Mouse (Mus musculus) liver, postnatal 0 days (tissue): ENCODE measurements around the gene Dnajc19. TPM values are rescaled to one million over a fixed set of nuclear protein-coding genes. Genes with fewer than 3 reads are reported as not detected.

ENCODE experiments used
- ATAC-seq: fragments of 200-750 bp; cut with Nextera tagmentation; 2 replicates; pipeline ENCODE4 v1.8.0; 2017; ENCODE audit warnings: mild to moderate bottlenecking, moderate library complexity
- DNase-seq: peaks from one replicate; pipeline ENCODE4 v3.0.0-alpha.2; 2016
- H3K27ac ChIP-seq: fragments of 300-500 bp; sonication (generic); 2 replicates; pipeline ENCODE4 v1.5.1; 2014; ENCODE audit warnings: antibody characterized with exemption, moderate library complexity, mild to moderate bottlenecking, low read depth
- H3K27me3 ChIP-seq: fragments of 300-500 bp; sonication (generic); 2 replicates; pipeline ENCODE4 v1.6.1; 2014; ENCODE audit warnings: low read length, control low read depth, mixed read lengths; ENCODE audit not compliant: insufficient read depth
- H3K36me3 ChIP-seq: fragments of 300-500 bp; sonication (generic); replicated peaks from 2 replicates; pipeline ENCODE4 v1.6.1; 2014; ENCODE audit warnings: mild to moderate bottlenecking, control low read depth, low read length, moderate library complexity, mixed read lengths; ENCODE audit not compliant: insufficient read depth
- H3K4me1 ChIP-seq: fragments of 300-500 bp; sonication (generic); 2 replicates; pipeline ENCODE4 v1.6.1; 2014; ENCODE audit warnings: antibody characterized with exemption, mild to moderate bottlenecking, control low read depth; ENCODE audit not compliant: insufficient read depth
- H3K4me2 ChIP-seq: fragments of 300-500 bp; sonication (generic); 2 replicates; pipeline ENCODE4 v1.6.1; 2014; ENCODE audit warnings: low read depth, mild to moderate bottlenecking, low read length, moderate library complexity, mixed read lengths
- H3K4me3 ChIP-seq: fragments of 300-500 bp; sonication (generic); 2 replicates; pipeline ENCODE4 v1.5.1; 2014; ENCODE audit warnings: low read depth, low read length
- H3K9ac ChIP-seq: fragments of 300-500 bp; sonication (generic); replicated peaks from 2 replicates; pipeline ENCODE4 v1.6.1; 2014; ENCODE audit warnings: mild to moderate bottlenecking, moderate library complexity
- H3K9me3 ChIP-seq: fragments of 300-500 bp; sonication (generic); 2 replicates; pipeline ENCODE4 v1.6.1; 2016; ENCODE audit warnings: mild to moderate bottlenecking, control low read depth, low read length, mixed read lengths
- CTCF ChIP-seq: sonication (generic); IDR thresholded peaks from 2 replicates; pipeline ENCODE4 v1.5.1; 2016; ENCODE audit warnings: antibody characterized with exemption, low read depth
- EP300 ChIP-seq: IDR thresholded peaks from 2 replicates; pipeline ENCODE4 v1.6.1; 2016; ENCODE audit warnings: antibody characterized with exemption, low read depth, mild to moderate bottlenecking
- WGBS: fragments of 180-500 bp; shearing (Covaris S2); extraction: QIAGEN DNeasy Blood & Tissue Kit; methylation state at CpG from one replicate; pipeline ENCODE4 v1.1.7; 2014; ENCODE audit not compliant: insufficient replicate concordance; 5-methylcytosine and 5-hydroxymethylcytosine counted together
- polyA plus RNA-seq: library from polyadenylated mRNA; unstranded; fragments of >200 nt; fragmentation: Nextera tagmentation; extraction: Ambion mirVana; gene quantifications from 2 replicates; pipeline ENCODE4 v1.2.1, GENCODE M21; 2015

The Dnajc19 gene
- polyA plus RNA-seq, 1 experiment from 2014 or later: 223 TPM

- DNase-seq (no peak), ATAC-seq (no peak)
- Histone ChIP-seq H3K27ac (no peak overlapping the region), H3K36me3 (no peaks in the 10 kb centered on the region), H3K9me3 (no peaks in the 10 kb centered on the region), H3K9ac (no peak overlapping the region), H3K4me2 (no peak overlapping the region), H3K4me3 (no peak overlapping the region), H3K4me1 (no peaks in the 10 kb centered on the region), H3K27me3 (no peaks in the 10 kb centered on the region)
- WGBS: 68% methylated on average over 11 of the region's 11 CpGs
- TF ChIP-seq EP300 (no peak), CTCF (no peak)
Measured at GRCm38 (mm10) chr3:34111941-34112685, 31.0 kb upstream of the Dnajc19 start.

GRCm38 (mm10) chr3:34107631-34108030 lies 26.5 kb upstream of the Dnajc19 start:
- H3K4me2 ChIP-seq: no peak overlapping the region
- H3K9ac ChIP-seq: no peak overlapping the region
- no peak overlapping the region for H3K4me3 ChIP-seq
- ATAC-seq: no peak
- no peaks in the 10 kb centered on the region for H3K36me3 ChIP-seq
- no peaks in the 10 kb centered on the region for H3K4me1 ChIP-seq
- 68% methylated on average over 3 of the region's 3 CpGs for WGBS
- no peaks in the 10 kb centered on the region for H3K27me3 ChIP-seq
- H3K9me3 ChIP-seq: no peaks in the 10 kb centered on the region
- no peak for DNase-seq
- no peak overlapping the region for H3K27ac ChIP-seq
- no peak for TF ChIP-seq EP300
- TF ChIP-seq CTCF: no peak

- Histone ChIP-seq H3K9me3 (no peaks in the 10 kb centered on the region), H3K4me3 (no peak overlapping the region), H3K4me2 (no peak overlapping the region), H3K36me3 (no peaks in the 10 kb centered on the region), H3K9ac (no peak overlapping the region), H3K4me1 (no peaks in the 10 kb centered on the region), H3K27me3 (no peaks in the 10 kb centered on the region), H3K27ac (no peak overlapping the region)
- no peak for DNase-seq
- ATAC-seq: no peak
- TF ChIP-seq EP300 (no peak), CTCF (no peak)
- 17% methylated on average over 9 of the region's 9 CpGs for WGBS
Measured at GRCm38 (mm10) chr3:34106421-34106820, 25.3 kb upstream of the Dnajc19 start.

GRCm38 (mm10) chr3:34103902-34104672 lies 23.0 kb upstream of the Dnajc19 start:
- Histone ChIP-seq H3K9ac (no peak overlapping the region), H3K36me3 (no peaks in the 10 kb centered on the region), H3K4me3 (no peak overlapping the region), H3K4me2 (no peak overlapping the region), H3K4me1 (no peaks in the 10 kb centered on the region), H3K27ac (no peak overlapping the region), H3K9me3 (no peaks in the 10 kb centered on the region), H3K27me3 (no peaks in the 10 kb centered on the region)
- TF ChIP-seq EP300 (no peak), CTCF (no peak)
- DNase-seq (no peak), ATAC-seq (no peak)
- 44% methylated on average over 7 of the region's 7 CpGs for WGBS

- DNase-seq: no peak
- no peaks in the 10 kb centered on the region for H3K27me3 ChIP-seq
- no peaks in the 10 kb centered on the region for H3K36me3 ChIP-seq
- TF ChIP-seq CTCF: no peak
- TF ChIP-seq EP300: no peak
- H3K4me1 ChIP-seq: no peaks in the 10 kb centered on the region
- H3K9ac ChIP-seq: no peak overlapping the region
- ATAC-seq: no peak
- 66% methylated on average over 2 of the region's 2 CpGs for WGBS
- H3K27ac ChIP-seq: no peak overlapping the region
- no peaks in the 10 kb centered on the region for H3K9me3 ChIP-seq
- H3K4me3 ChIP-seq: no peak overlapping the region
- H3K4me2 ChIP-seq: no peak overlapping the region
Measured at GRCm38 (mm10) chr3:34102891-34103290, 21.8 kb upstream of the Dnajc19 start.

- Histone ChIP-seq H3K4me3 (no peak overlapping the region), H3K27me3 (no peaks in the 10 kb centered on the region), H3K4me2 (no peak overlapping the region), H3K27ac (no peak overlapping the region), H3K36me3 (peaks cover 4% of the 10 kb centered on the region; the same call in 1 of the 2 replicates), H3K9me3 (no peaks in the 10 kb centered on the region), H3K4me1 (peaks cover 16% of the 10 kb centered on the region), H3K9ac (no peak overlapping the region)
- peak; percentile 78 for TF ChIP-seq EP300
- TF ChIP-seq CTCF: no peak
- DNase-seq (no peak), ATAC-seq (no peak)
- WGBS: 46% methylated on average over 5 of the region's 5 CpGs
Measured at GRCm38 (mm10) chr3:34083655-34084054, 2.5 kb upstream of the Dnajc19 start.
